Mouse (Mus musculus): ENCODE data around the gene Vegfc. TPM values are rescaled to one million over a fixed set of nuclear protein-coding genes. Genes with fewer than 3 reads are reported as not detected.

Vegfc gene
- 1 to 10 TPM; 2.2 to 4.4 TPM for total RNA-seq (2021)
- long read RNA-seq, experiment 1, partial matches to known transcripts: 0 of 3 reads
- long read RNA-seq, experiment 1, other reads (novel, unspliced or antisense): 3 of 3 reads
- long read RNA-seq, experiment 2, transcript Vegfc-201 (7 exons, 2,449 nt): major isoform, 6 of 6 reads
- long read RNA-seq, experiment 2, partial matches to known transcripts: 0 of 6 reads
- long read RNA-seq, experiment 2, other reads (novel, unspliced or antisense): 0 of 6 reads

- DNase-seq (ENCODE audit: low spot score in 2 of 2): peak; percentile 34 to 46
These were observed at the start of gene Vegfc for GRCm38 (mm10) chr8:54077271-54078120. Gene Vegfc (plus strand): TSS chr8:54077606.

DNA sequence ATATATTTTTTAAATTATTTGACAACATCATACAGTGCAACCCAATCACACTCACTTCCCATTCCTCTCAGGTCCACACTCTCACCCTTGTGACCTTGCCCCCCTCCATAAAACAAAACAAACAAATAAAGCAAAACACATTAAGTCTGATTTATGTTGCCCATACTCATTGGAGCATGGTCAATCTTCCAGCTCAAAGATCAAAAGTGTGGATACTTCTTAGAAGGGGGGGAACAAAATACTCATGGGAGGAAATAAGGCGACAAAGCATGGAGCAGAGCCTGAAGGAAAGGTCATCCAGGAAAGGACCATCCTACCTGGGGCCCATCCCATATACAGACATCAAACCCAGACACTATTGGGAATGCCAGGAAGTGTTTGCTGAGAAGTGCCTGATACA lies 42.8 kb upstream of the Vegfc start:
- DNase-seq (ENCODE audit: low spot score in 2 of 2): no peak

GRCm38 (mm10) chr8:54042601-54043000 lies 34.8 kb upstream of the Vegfc start:
- DNase-seq (ENCODE audit: low spot score in 2 of 2): no peak

DNA sequence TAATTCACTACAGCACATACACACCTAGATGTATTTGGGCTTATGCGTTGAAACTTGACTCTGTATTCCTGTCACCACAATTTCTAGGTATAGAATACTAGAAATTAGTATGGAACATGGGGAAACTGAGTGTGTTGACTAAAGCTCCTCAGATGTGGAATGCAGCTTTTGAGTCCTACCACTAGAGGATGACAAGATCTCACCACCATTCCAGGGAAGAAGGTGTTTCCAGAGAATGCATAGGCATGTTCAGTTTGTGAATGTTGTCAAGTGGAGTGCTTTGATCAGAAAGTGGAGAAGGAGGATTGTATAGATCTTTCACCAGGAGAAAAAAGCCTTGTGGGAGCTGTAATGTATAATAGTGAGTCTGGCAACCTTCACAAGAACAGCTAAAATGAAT lies 33.9 kb upstream of the Vegfc start:
- DNase-seq (ENCODE audit: low spot score in 2 of 2): no peak

GRCm38 (mm10) chr8:54053210-54053609 lies 24.2 kb upstream of the Vegfc start:
- no peak for DNase-seq (ENCODE audit: low spot score in 2 of 2)

- DNase-seq (ENCODE audit: low spot score in 2 of 2): no peak
These were observed 11.9 kb upstream of the Vegfc start for GRCm38 (mm10) chr8:54065492-54065891.

- no peak for DNase-seq (ENCODE audit: low spot score in 2 of 2)
These were observed 1.1 kb upstream of the Vegfc start for GRCm38 (mm10) chr8:54076301-54076700.

- DNase-seq (ENCODE audit: low spot score in 2 of 2): peak; percentile 22 to 34
These were observed 575 bp upstream of the Vegfc start for GRCm38 (mm10) chr8:54076791-54077270.

- DNase-seq (ENCODE audit: low spot score in 2 of 2): peak in 1 of 2 experiments; percentile 2
These were observed 675 bp downstream of the Vegfc start for GRCm38 (mm10) chr8:54078121-54078440.

- DNase-seq (ENCODE audit: low spot score in 2 of 2): no peak
These were observed 1.6 kb downstream of the Vegfc start for GRCm38 (mm10) chr8:54079001-54079400.

DNA sequence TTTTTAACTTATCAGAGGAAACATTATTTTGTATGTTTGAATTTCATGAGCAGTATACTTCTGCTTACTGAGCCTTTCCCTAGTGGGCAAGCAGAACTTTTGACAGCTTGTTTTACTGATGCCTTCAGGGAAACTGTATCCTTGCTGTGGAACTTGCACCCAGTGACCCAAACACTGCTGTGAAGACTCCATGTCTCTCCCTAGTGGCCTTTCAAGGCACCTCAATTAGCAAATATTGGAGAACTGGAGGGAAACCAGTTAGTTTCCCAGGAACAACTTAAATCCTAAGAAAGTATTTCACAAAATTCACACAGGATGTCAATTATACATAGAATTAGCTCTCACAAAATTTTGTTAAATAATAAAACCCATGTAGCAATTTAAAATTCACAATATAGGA lies 2.2 kb downstream of the Vegfc start:
- DNase-seq (ENCODE audit: low spot score in 2 of 2): no peak

DNA sequence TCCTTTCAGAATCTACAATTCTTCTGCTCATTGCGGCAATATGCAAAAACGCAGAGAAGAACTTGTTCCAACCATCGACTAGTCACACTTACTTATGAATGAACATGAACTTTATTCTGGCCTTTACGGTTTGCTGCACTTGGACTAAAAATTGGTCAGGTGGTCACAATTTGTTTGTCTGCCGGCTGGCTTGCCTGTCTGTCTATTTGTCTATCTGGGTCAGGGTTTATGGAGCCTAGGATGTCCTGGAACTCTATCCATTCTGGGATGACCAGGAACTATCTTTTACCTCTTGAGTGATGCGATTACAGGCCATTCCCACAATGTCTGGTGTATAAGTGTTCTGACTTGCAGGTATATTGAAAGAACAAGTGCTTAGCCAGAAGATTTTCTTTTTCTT lies 8.5 kb downstream of the Vegfc start:
- no peak for DNase-seq (ENCODE audit: low spot score in 2 of 2)

DNA sequence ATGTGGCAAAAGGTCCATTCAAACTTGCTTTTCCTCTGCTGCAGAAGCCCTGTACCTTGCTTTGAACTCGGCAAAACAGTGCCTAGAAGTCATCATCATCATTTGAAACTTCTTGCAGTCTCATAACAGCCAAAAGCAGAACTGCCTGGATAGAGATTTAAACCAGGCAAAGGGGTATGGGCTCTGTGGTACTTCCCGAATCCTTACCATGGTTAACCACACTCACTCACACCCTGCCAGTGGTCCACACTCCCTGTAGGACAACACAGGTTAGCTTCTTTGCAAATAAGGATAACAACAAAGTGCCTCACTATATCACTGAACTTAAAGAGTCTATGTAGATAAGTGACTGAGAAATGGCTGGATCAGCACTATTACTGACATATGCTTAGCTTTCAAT lies 9.7 kb downstream of the Vegfc start:
- DNase-seq (ENCODE audit: low spot score in 2 of 2): no peak

DNA sequence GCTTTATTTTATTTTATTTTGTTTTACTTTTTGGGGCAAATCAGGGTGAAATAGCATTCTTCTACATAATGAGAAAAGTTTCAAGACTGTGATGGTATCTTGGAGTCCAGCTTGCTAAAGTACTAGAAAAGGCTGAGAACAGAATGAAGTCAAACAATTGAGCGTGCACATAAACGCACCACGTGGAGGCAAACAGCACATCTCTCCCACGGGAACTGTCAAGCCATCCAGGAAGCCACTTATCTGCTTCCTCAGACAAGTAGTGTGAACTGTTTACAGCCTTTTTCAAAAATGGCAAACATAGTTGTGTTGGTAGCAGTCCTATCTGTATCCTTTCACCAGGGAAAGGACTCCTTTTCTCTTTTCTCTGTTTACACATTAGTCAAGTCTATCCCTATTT lies 11.8 kb downstream of the Vegfc start:
- DNase-seq (ENCODE audit: low spot score in 2 of 2): no peak

GRCm38 (mm10) chr8:54089901-54090300 lies 12.5 kb downstream of the Vegfc start:
- DNase-seq (ENCODE audit: low spot score in 2 of 2): no peak

DNA sequence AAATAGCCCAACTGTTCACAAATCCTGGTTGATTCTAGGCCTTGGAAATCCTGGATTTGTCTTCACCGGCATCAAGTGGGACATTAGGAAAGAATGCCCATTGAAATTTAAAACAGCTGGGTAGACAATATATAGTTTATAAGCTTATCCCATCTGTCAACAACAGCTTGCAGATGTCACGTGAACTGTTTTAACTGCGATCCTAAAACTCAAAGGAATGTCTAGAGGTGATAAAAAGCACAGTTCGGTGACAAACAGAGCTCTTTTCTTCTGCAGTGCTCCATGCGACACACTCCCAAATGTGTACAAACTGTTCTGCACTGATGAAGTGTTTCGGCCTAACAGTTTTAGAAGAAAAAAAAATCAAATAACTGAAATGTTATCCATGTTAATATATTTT lies 22.7 kb downstream of the Vegfc start:
- no peak for DNase-seq (ENCODE audit: low spot score in 2 of 2)

- DNase-seq (ENCODE audit: low spot score in 2 of 2): no peak
These were observed 37.2 kb downstream of the Vegfc start for GRCm38 (mm10) chr8:54114581-54114980.

GRCm38 (mm10) chr8:54120115-54120514 lies 42.7 kb downstream of the Vegfc start:
- DNase-seq (ENCODE audit: low spot score in 2 of 2): no peak

GRCm38 (mm10) chr8:54121942-54122341 lies 44.5 kb downstream of the Vegfc start:
- DNase-seq (ENCODE audit: low spot score in 2 of 2): no peak

DNA sequence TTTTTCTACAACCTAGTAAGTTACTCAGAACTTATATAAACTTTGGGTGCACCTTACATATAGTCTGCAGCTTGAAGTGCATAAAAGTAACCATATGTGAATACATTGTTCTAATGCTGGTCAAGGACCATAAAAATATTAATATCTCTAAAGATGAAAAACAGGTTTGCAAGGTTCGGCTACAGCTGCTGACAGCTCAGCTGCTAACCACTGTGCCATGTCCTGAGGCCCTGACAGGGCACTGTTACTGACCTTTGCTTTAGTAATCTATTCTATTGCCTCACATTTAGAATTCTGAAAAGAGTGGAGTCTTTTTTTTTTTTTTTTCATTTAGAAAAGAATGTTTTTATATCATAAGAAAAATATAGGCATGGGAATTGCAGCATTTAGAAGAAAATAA lies 44.9 kb downstream of the Vegfc start:
- no peak for DNase-seq (ENCODE audit: low spot score in 2 of 2)

DNA sequence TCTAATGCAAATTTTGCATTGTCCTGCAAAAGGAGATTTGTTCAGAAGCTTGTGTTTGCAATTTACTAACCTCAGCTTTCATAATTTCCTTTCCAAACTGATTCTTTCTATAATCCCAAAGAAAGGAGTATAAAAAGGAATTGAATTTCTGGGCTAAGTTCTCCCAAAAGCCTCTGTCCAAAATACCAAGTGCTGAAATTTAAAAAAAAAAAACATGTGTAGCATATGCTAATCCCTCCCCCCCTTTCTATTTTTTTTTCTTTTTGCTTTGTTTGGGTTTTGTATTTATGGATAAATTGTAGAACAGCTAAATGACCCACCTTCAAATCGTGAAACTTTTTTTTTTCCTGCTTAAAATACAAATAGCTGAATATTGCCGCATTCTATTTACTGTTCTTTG lies 53.2 kb downstream of the Vegfc start:
- no peak for DNase-seq (ENCODE audit: low spot score in 2 of 2)

DNA sequence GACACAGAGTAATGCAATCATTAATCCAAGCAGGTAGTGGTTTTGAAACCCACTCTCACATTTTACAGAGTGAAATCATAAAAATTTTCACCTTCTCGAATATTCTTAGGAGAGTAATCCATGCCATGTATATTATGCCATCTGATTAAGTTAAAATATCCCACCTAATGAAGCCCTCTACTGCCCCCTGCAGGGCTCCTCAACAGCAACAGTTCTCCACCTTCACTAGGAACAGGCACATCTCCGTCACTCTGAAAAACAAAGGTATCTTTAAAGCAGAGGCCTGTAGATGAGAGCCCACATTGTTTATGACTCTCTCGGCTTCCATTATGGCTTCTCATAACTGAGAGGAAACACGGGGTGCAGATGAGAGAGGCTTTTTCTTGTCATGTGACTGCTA lies 75.8 kb downstream of the Vegfc start:
- peak; percentile 4 to 31 for DNase-seq (ENCODE audit: low spot score in 2 of 2)

DNA sequence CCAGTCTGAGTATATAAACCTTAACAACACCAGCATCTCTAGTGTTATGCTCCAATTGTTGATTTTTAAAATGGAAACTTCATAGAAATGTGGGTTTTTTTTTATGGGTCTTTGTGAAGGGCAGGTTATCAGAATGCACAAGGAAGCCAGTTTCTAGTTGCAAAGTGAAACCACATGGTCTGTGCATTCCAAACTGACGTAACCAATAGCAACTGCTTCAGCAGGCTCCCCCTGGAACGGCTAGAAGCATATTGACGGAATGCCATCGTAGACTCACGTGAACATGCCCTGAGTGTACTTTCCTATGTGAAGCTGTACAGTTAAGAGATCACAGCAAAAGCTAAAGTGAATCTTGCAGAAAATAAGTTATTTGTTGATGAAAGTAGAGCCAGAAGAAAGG lies 86.1 kb downstream of the Vegfc start:
- DNase-seq (ENCODE audit: low spot score in 2 of 2): no peak

Measured in layer of hippocampus, postnatal 14 days (tissue).